Mouse (Mus musculus): Measurements from ENCODE around the gene Polr2e. TPM values are rescaled to one million over a fixed set of nuclear protein-coding genes. Genes with fewer than 3 reads are reported as not detected.

The Polr2e gene
- total and polyA plus RNA-seq, 2 experiments = 26.4 to 74.6 TPM

DNA sequence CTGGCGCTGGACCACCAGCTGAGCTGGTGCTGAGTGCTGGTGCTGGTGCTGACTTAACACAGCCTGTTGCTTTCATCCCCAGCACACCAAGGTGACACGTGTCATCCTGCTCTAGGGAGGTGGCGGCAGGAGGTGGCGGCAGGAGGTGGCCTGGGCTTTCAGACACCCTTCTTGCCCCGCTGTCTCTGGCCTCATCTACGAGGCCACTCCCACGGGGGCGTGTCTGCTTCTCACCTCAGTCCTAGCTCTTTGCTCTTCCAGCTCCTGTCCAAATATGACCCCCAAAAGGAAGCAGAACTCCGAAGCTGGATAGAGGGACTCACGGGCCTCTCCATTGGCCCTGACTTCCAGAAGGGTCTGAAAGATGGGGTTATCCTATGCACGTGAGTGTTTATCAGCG is 48.5 kb downstream of the Polr2e start:
- no peaks in the 10 kb centered on the region for H3K79me2 ChIP-seq (ENCODE audit: control insufficient read depth, insufficient read depth, low read length)
- H3K36me3 ChIP-seq (ENCODE audit: control insufficient read depth, insufficient read depth, low read length) = no peaks in the 10 kb centered on the region
- H3K9ac ChIP-seq (ENCODE audit: low read depth, low read length) = no peak overlapping the region
- H3K27me3 ChIP-seq (ENCODE audit: control insufficient read depth, insufficient read depth, low read length) = 0 out of 2 replicates have a peak, but pooled peaks cover 2% of the 10 kb centered on the region
- peaks cover 6% of the 10 kb centered on the region; the same call in 1 of the 2 replicates for H3K4me1 ChIP-seq (ENCODE audit: control insufficient read depth, insufficient read depth, low read length)
- no peak overlapping the region for H3K27ac ChIP-seq (replicated peaks; ENCODE audit: insufficient read depth, low read depth, low read length)
- WGBS = 81% methylated on average over 12 of the region's 12 CpGs
- DNase-seq (ENCODE audit: extremely low read depth, low read depth, low spot score) = no peak
- no peak overlapping the region for H3K4me3 ChIP-seq (ENCODE audit: insufficient read depth, low read depth, low read length)
- no peak for TF ChIP-seq CTCF (IDR thresholded peaks at IDR 0.05; ENCODE audit: low read depth, low read length)
- TF ChIP-seq POLR2A (IDR thresholded peaks at IDR 0.05; ENCODE audit: extremely low read depth, insufficient read depth, low read length) = no peak

DNA sequence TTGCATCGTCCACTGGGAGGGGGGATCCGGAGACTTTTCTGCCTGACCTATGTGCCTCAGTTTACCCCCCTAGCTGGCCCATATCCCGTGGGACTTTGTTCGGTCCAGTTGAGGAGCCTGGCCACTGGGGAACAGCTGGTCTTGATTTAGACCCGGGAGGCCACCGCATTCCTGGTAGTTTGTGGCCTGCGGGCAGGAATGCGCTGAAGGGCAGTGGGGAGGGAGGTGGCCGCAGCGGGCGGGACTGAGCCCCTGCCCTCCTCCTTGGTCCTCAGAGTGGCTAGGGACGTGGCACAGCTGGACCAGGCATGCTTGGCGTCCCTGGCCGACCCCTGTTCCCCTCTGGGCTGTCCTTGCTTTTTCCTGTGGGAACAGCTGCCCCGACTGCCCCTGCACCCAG is 49.7 kb downstream of the Polr2e start:
- no peak for DNase-seq (ENCODE audit: extremely low read depth, low read depth, low spot score)
- WGBS = 34% methylated on average over 15 of the region's 15 CpGs
- TF ChIP-seq POLR2A (IDR thresholded peaks at IDR 0.05; ENCODE audit: extremely low read depth, insufficient read depth, low read length) (no peak), CTCF (IDR thresholded peaks at IDR 0.05; ENCODE audit: low read depth, low read length) (no peak)
- Histone ChIP-seq H3K27me3 (ENCODE audit: control insufficient read depth, insufficient read depth, low read length) (0 out of 2 replicates have a peak, but pooled peaks cover 2% of the 10 kb centered on the region), H3K27ac (replicated peaks; ENCODE audit: insufficient read depth, low read depth, low read length) (no peak overlapping the region), H3K36me3 (ENCODE audit: control insufficient read depth, insufficient read depth, low read length) (no peaks in the 10 kb centered on the region), H3K9ac (ENCODE audit: low read depth, low read length) (peak overlapping the region; percentile 25), H3K4me3 (ENCODE audit: insufficient read depth, low read depth, low read length) (peak overlapping the region; percentile 62; the same call in 1 of the 2 replicates), H3K79me2 (ENCODE audit: control insufficient read depth, insufficient read depth, low read length) (no peaks in the 10 kb centered on the region), H3K4me1 (ENCODE audit: control insufficient read depth, insufficient read depth, low read length) (peaks cover 12% of the 10 kb centered on the region)

DNA sequence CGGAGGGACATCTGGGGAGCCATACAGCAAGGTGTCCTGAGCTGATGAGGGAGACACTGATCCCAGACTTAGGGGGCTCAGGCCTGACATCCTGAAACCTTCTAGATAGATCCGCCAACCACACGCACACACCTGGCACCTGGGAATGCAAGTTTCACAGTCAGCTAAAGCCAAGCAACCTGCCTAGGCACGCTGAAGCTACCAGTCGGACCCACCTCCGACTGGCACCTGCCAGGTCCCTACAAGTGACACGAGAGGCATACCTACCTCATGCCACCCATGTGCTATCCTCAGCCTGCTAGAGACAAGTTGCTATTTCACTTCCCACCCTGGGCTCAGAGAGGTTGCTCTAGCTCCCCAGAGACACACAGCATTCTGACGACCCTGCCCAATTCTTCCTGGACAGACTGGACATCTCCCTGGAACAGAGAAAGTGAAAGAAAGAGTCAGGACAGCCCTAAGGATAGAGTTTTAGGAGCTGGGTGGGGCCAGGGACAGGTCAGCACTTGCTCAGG is 50.3 kb downstream of the Polr2e start:
- no peak for TF ChIP-seq CTCF (IDR thresholded peaks at IDR 0.05; ENCODE audit: low read depth, low read length)
- TF ChIP-seq POLR2A (IDR thresholded peaks at IDR 0.05; ENCODE audit: extremely low read depth, insufficient read depth, low read length) = no peak
- Histone ChIP-seq H3K27ac (replicated peaks; ENCODE audit: insufficient read depth, low read depth, low read length) (no peak overlapping the region; the same call in 1 of the 2 replicates), H3K4me1 (ENCODE audit: control insufficient read depth, insufficient read depth, low read length) (peaks cover 12% of the 10 kb centered on the region), H3K4me3 (ENCODE audit: insufficient read depth, low read depth, low read length) (peak overlapping the region; percentile 62), H3K79me2 (ENCODE audit: control insufficient read depth, insufficient read depth, low read length) (no peaks in the 10 kb centered on the region), H3K27me3 (ENCODE audit: control insufficient read depth, insufficient read depth, low read length) (0 out of 2 replicates have a peak, but pooled peaks cover 2% of the 10 kb centered on the region), H3K36me3 (ENCODE audit: control insufficient read depth, insufficient read depth, low read length) (no peaks in the 10 kb centered on the region), H3K9ac (ENCODE audit: low read depth, low read length) (peak overlapping the region; percentile 10)
- no peak for DNase-seq (ENCODE audit: extremely low read depth, low read depth, low spot score)
- WGBS = 45% methylated on average over 8 of the region's 8 CpGs

DNA sequence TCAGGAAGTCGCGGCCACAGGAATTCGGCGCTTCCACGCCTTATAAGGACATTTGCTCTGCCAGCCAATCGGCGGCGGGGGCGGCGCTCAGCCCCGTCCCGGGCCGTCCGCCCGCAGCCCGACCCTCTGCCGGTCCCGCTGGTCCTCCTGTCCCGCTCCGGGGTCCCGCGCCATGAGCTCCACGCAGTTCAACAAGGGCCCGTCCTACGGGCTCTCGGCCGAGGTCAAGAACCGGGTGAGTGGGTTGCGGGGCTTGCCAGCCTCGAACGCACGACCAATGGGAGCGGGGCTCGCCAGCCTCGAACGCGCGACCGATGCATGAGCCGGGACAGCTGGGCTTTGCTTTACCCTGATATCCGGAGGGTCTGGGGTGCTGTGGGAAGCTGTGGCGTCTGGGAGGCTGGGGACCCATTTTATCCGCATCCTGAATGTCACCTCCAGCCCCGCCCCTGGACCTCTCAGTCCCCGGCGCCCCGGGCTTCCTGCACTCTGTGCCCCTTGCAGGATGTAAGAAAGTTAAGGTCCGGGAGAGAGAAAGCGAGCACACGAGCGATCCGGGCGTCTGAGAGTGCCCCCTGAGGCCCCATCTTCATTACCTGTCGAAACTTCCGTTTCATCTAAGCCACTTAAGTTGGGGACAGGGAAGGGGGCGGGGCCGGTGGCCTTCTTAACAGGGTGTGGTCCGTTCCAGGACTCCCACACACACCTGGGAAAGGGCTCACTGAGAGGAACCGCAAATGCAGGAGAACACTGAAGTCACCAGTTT is 50.9 kb downstream of the Polr2e start, which contains the start of gene Cnn2:
Gene Cnn2, plus strand, starts transcription at position 79 of the 766 bp plus-strand sequence.
- H3K27ac ChIP-seq (replicated peaks; ENCODE audit: insufficient read depth, low read depth, low read length) = peak within 1 kb of the TSS; percentile 47
- TF ChIP-seq CTCF (IDR thresholded peaks at IDR 0.05; ENCODE audit: low read depth, low read length) = no peak
- no peak for TF ChIP-seq POLR2A (IDR thresholded peaks at IDR 0.05; ENCODE audit: extremely low read depth, insufficient read depth, low read length)
- WGBS = 3% methylated on average over 59 of the region's 59 CpGs
- peak within 1 kb of the TSS; percentile 62 for H3K4me3 ChIP-seq (ENCODE audit: insufficient read depth, low read depth, low read length)
- H3K79me2 ChIP-seq (ENCODE audit: control insufficient read depth, insufficient read depth, low read length) = no peaks in the 10 kb centered on the region; the same call in 1 of the 2 replicates
- no peak for DNase-seq (ENCODE audit: extremely low read depth, low read depth, low spot score)
- 0 out of 2 replicates have a peak, but pooled peaks cover 2% of the 10 kb centered on the region for H3K27me3 ChIP-seq (ENCODE audit: control insufficient read depth, insufficient read depth, low read length)
- peaks cover 12% of the 10 kb centered on the region for H3K4me1 ChIP-seq (ENCODE audit: control insufficient read depth, insufficient read depth, low read length)
- H3K9ac ChIP-seq (ENCODE audit: low read depth, low read length) = peak within 1 kb of the TSS; percentile 47
- H3K36me3 ChIP-seq (ENCODE audit: control insufficient read depth, insufficient read depth, low read length) = no peaks in the 10 kb centered on the region

DNA sequence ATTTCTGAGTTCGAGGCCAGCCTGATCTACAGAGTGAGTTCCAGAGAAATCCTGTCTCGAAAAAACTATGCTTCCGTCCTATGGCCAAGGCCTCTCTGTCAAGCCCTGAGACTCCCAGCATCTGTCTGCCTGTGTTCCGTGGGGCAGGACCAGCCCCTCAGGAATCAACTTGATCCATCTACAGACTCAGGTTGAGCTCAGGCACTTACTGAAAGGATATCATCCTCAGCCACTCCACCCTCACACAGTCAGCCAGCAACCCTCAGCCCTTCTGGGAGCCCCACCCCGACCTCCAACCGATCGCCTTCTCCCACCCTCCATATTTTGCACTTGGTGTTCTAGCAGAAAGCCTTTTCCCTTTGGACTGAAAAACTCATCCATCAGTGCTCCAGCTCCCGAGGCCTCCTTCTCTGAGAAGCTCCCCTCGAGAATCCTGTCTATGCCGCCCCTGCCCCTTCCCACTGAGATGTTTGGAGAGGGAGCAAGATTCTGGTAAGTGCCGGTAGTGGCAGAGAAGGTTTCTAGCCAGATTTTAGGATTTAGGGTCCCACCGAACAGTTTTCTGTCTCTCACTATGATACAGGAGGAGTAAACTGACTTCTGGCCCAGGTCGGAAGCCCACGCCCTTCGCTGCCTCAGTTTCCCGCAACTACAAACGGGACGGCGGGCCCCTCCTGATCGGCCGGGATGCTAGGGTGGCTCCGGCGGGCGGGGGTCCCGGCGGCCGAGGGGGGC is 51.7 kb downstream of the Polr2e start:
- Histone ChIP-seq H3K4me1 (ENCODE audit: control insufficient read depth, insufficient read depth, low read length) (peaks cover 14% of the 10 kb centered on the region), H3K4me3 (ENCODE audit: insufficient read depth, low read depth, low read length) (peak overlapping the region; percentile 62), H3K9ac (ENCODE audit: low read depth, low read length) (peak overlapping the region; percentile 47), H3K36me3 (ENCODE audit: control insufficient read depth, insufficient read depth, low read length) (no peaks in the 10 kb centered on the region), H3K27ac (replicated peaks; ENCODE audit: insufficient read depth, low read depth, low read length) (peak overlapping the region; percentile 47), H3K79me2 (ENCODE audit: control insufficient read depth, insufficient read depth, low read length) (peaks cover 6% of the 10 kb centered on the region; the same call in 1 of the 2 replicates), H3K27me3 (ENCODE audit: control insufficient read depth, insufficient read depth, low read length) (0 out of 2 replicates have a peak, but pooled peaks cover 2% of the 10 kb centered on the region)
- no peak for DNase-seq (ENCODE audit: extremely low read depth, low read depth, low spot score)
- no peak for TF ChIP-seq CTCF (IDR thresholded peaks at IDR 0.05; ENCODE audit: low read depth, low read length)
- TF ChIP-seq POLR2A (IDR thresholded peaks at IDR 0.05; ENCODE audit: extremely low read depth, insufficient read depth, low read length) = no peak
- 22% methylated on average over 27 of the region's 27 CpGs for WGBS
